Mouse (Mus musculus): ENCODE measurements around the gene Dlg4. TPM values are rescaled to one million over a fixed set of nuclear protein-coding genes. Genes with fewer than 3 reads are reported as not detected.

Gene Dlg4
- polyA plus RNA-seq (2014; fragmentation: Nextera tagmentation; extraction: Ambion mirVana) = 14.6 and 15.0 TPM in 2 replicates

DNA sequence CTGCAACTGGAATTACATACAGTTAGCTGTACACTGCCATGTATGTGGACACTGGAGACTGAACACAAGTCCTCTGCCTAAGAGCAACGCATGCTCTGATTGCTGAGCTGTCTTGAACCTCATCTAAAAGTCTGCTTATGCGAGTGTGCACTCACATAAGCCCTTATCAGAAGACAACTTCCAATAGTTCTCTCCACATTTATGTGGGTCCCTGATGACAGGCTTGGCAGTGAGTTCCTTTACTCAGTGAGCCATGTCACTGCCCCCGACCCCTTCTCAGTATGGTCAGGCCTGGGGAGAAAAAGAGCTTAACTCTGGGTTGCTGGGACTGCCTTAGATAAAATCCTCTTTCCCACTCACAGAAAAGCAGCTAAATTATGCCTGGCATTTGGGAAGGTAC lies at the start of gene Dlg4:
Dlg4 (plus strand) TSS at position 274 of the 400 bp plus-strand sequence.
- Histone ChIP-seq H3K9ac (ENCODE audit: low read length) (peak within 1 kb of the TSS; percentile 78; the same call in 1 of the 2 replicates), H3K27ac (ENCODE audit: low read depth, low read length) (no peak within 1 kb of the TSS), H3K27me3 (ENCODE audit: control insufficient read depth, insufficient read depth, low read length) (no peaks in the 10 kb centered on the region), H3K4me3 (ENCODE audit: low read depth, low read length) (peak within 1 kb of the TSS; percentile 67), H3K9me3 (ENCODE audit: control insufficient read depth, low read length) (no peaks in the 10 kb centered on the region), H3K4me1 (ENCODE audit: control insufficient read depth, insufficient read depth, low read length) (peaks cover 20% of the 10 kb centered on the region), H3K36me3 (ENCODE audit: control insufficient read depth, insufficient read depth, low read length) (peaks cover 7% of the 10 kb centered on the region), H3K4me2 (ENCODE audit: low read depth) (peak within 1 kb of the TSS; percentile 90)
- no peak for DNase-seq (ENCODE audit: low spot score)
- ATAC-seq (ENCODE audit: insufficient read depth, low FRiP score, low TSS enrichment) = no peak
- WGBS = 92% methylated on average over 3 of the region's 3 CpGs

GRCm38 (mm10) chr11:69968793-69969192 lies 47.9 kb upstream of the Dlg4 start:
- H3K4me2 ChIP-seq (ENCODE audit: low read depth) = no peak overlapping the region
- no peak overlapping the region for H3K9ac ChIP-seq (ENCODE audit: low read length)
- peaks cover 6% of the 10 kb centered on the region for H3K36me3 ChIP-seq (ENCODE audit: control insufficient read depth, insufficient read depth, low read length)
- H3K9me3 ChIP-seq (ENCODE audit: control insufficient read depth, low read length) = no peaks in the 10 kb centered on the region
- H3K4me3 ChIP-seq (ENCODE audit: low read depth, low read length) = no peak overlapping the region
- 90% methylated on average over 4 of the region's 4 CpGs for WGBS
- ATAC-seq (ENCODE audit: insufficient read depth, low FRiP score, low TSS enrichment) (no peak), DNase-seq (ENCODE audit: low spot score) (no peak)
- H3K4me1 ChIP-seq (ENCODE audit: control insufficient read depth, insufficient read depth, low read length) = peaks cover 3% of the 10 kb centered on the region; the same call in 1 of the 2 replicates
- peaks cover 41% of the 10 kb centered on the region for H3K27me3 ChIP-seq (ENCODE audit: control insufficient read depth, insufficient read depth, low read length)
- H3K27ac ChIP-seq (ENCODE audit: low read depth, low read length) = no peak overlapping the region

GRCm38 (mm10) chr11:69970222-69970621 lies 46.5 kb upstream of the Dlg4 start:
- 88% methylated on average over 6 of the region's 6 CpGs for WGBS
- ATAC-seq (ENCODE audit: insufficient read depth, low FRiP score, low TSS enrichment) (no peak), DNase-seq (ENCODE audit: low spot score) (no peak)
- Histone ChIP-seq H3K9ac (ENCODE audit: low read length) (no peak overlapping the region), H3K4me3 (ENCODE audit: low read depth, low read length) (no peak overlapping the region), H3K27me3 (ENCODE audit: control insufficient read depth, insufficient read depth, low read length) (peaks cover 26% of the 10 kb centered on the region), H3K4me1 (ENCODE audit: control insufficient read depth, insufficient read depth, low read length) (peaks cover 3% of the 10 kb centered on the region; the same call in 1 of the 2 replicates), H3K9me3 (ENCODE audit: control insufficient read depth, low read length) (no peaks in the 10 kb centered on the region), H3K36me3 (ENCODE audit: control insufficient read depth, insufficient read depth, low read length) (peaks cover 13% of the 10 kb centered on the region), H3K27ac (ENCODE audit: low read depth, low read length) (no peak overlapping the region), H3K4me2 (ENCODE audit: low read depth) (no peak overlapping the region)

GRCm38 (mm10) chr11:69970775-69971174 lies 46.0 kb upstream of the Dlg4 start:
- H3K4me3 ChIP-seq (ENCODE audit: low read depth, low read length) = no peak overlapping the region
- no peak for ATAC-seq (ENCODE audit: insufficient read depth, low FRiP score, low TSS enrichment)

DNA sequence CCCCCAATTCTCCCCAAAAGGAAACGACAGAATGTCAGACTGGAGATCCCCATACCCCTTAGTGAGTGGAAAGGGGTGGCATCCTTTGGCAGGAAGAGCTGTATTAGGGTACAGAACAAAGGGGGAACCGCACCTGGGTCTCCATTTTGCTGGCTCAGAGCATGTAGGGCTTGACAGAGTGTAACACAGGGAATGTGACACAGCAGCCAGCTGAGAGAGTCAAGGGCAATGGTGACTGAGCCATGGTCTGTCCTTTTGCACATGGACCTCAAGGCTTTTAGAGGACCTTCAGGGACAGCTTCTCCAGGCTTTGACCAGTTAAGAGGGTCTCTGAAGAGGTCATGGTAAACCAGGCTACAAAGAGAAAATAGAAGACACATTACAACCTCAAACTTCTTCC lies 41.8 kb upstream of the Dlg4 start:
- Histone ChIP-seq H3K27ac (ENCODE audit: low read depth, low read length) (no peak overlapping the region), H3K9ac (ENCODE audit: low read length) (no peak overlapping the region), H3K9me3 (ENCODE audit: control insufficient read depth, low read length) (no peaks in the 10 kb centered on the region), H3K4me2 (ENCODE audit: low read depth) (no peak overlapping the region), H3K4me1 (ENCODE audit: control insufficient read depth, insufficient read depth, low read length) (no peaks in the 10 kb centered on the region), H3K27me3 (ENCODE audit: control insufficient read depth, insufficient read depth, low read length) (no peaks in the 10 kb centered on the region), H3K4me3 (ENCODE audit: low read depth, low read length) (no peak overlapping the region), H3K36me3 (ENCODE audit: control insufficient read depth, insufficient read depth, low read length) (peaks cover 14% of the 10 kb centered on the region)
- DNase-seq (ENCODE audit: low spot score) = no peak
- no peak for ATAC-seq (ENCODE audit: insufficient read depth, low FRiP score, low TSS enrichment)
- WGBS = 93% methylated on average over 2 of the region's 2 CpGs

More at GRCm38 (mm10) chr11:69970775-69971174, 46.0 kb upstream of the Dlg4 start:
- no peak overlapping the region for H3K27ac ChIP-seq (ENCODE audit: low read depth, low read length)
- H3K9me3 ChIP-seq (ENCODE audit: control insufficient read depth, low read length) = no peaks in the 10 kb centered on the region
- H3K27me3 ChIP-seq (ENCODE audit: control insufficient read depth, insufficient read depth, low read length) = peaks cover 21% of the 10 kb centered on the region
- H3K9ac ChIP-seq (ENCODE audit: low read length) = no peak overlapping the region
- whole genome bisulfite sequencing = 93% methylated on average over 3 of the region's 3 CpGs
- peaks cover 16% of the 10 kb centered on the region for H3K36me3 ChIP-seq (ENCODE audit: control insufficient read depth, insufficient read depth, low read length)
- peaks cover 3% of the 10 kb centered on the region; the same call in 1 of the 2 replicates for H3K4me1 ChIP-seq (ENCODE audit: control insufficient read depth, insufficient read depth, low read length)
- DNase-seq (ENCODE audit: low spot score) = no peak
- no peak overlapping the region for H3K4me2 ChIP-seq (ENCODE audit: low read depth)

DNA sequence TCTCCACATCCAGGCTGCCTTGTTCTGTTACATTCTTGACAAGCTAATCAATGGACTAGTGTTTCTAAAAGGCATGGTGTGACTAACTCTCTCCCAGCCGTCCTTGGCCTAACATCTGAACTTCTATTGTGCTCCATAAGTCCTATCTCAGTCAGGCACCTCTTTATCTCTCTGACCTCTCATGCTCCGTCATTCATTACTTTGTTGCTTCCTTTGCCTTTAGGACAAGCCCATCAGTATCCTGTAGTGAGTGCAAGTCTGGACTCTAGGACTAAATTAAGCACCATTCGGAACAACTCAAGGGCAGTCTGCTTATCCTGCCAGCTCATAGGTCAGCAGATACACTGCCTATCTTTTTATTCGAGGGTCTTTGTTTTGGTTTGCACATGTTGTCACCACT lies 40.5 kb upstream of the Dlg4 start:
- no peaks in the 10 kb centered on the region for H3K4me1 ChIP-seq (ENCODE audit: control insufficient read depth, insufficient read depth, low read length)
- H3K9me3 ChIP-seq (ENCODE audit: control insufficient read depth, low read length) = no peaks in the 10 kb centered on the region
- H3K4me2 ChIP-seq (ENCODE audit: low read depth) = no peak overlapping the region
- no peak overlapping the region for H3K9ac ChIP-seq (ENCODE audit: low read length)
- peaks cover 14% of the 10 kb centered on the region for H3K36me3 ChIP-seq (ENCODE audit: control insufficient read depth, insufficient read depth, low read length)
- no peak for ATAC-seq (ENCODE audit: insufficient read depth, low FRiP score, low TSS enrichment)
- DNase-seq (ENCODE audit: low spot score) = no peak
- H3K4me3 ChIP-seq (ENCODE audit: low read depth, low read length) = no peak overlapping the region
- H3K27ac ChIP-seq (ENCODE audit: low read depth, low read length) = no peak overlapping the region
- WGBS = 86% methylated on average over 4 of the region's 4 CpGs
- H3K27me3 ChIP-seq (ENCODE audit: control insufficient read depth, insufficient read depth, low read length) = no peaks in the 10 kb centered on the region

GRCm38 (mm10) chr11:69979827-69980195 lies 36.9 kb upstream of the Dlg4 start:
- ATAC-seq (ENCODE audit: insufficient read depth, low FRiP score, low TSS enrichment) (no peak), DNase-seq (ENCODE audit: low spot score) (no peak)
- no peaks in the 10 kb centered on the region for H3K9me3 ChIP-seq (ENCODE audit: control insufficient read depth, low read length)
- H3K36me3 ChIP-seq (ENCODE audit: control insufficient read depth, insufficient read depth, low read length) = peaks cover 11% of the 10 kb centered on the region
- peak overlapping the region; percentile 90 for H3K9ac ChIP-seq (ENCODE audit: low read length)
- peak overlapping the region; percentile 84 for H3K4me2 ChIP-seq (ENCODE audit: low read depth)
- WGBS = 4% methylated on average over 16 of the region's 16 CpGs
- H3K27me3 ChIP-seq (ENCODE audit: control insufficient read depth, insufficient read depth, low read length) = no peaks in the 10 kb centered on the region
- H3K4me1 ChIP-seq (ENCODE audit: control insufficient read depth, insufficient read depth, low read length) = peaks cover 8% of the 10 kb centered on the region
- H3K4me3 ChIP-seq (ENCODE audit: low read depth, low read length) = peak overlapping the region; percentile 86
- peak overlapping the region; percentile 97 for H3K27ac ChIP-seq (ENCODE audit: low read depth, low read length)

DNA sequence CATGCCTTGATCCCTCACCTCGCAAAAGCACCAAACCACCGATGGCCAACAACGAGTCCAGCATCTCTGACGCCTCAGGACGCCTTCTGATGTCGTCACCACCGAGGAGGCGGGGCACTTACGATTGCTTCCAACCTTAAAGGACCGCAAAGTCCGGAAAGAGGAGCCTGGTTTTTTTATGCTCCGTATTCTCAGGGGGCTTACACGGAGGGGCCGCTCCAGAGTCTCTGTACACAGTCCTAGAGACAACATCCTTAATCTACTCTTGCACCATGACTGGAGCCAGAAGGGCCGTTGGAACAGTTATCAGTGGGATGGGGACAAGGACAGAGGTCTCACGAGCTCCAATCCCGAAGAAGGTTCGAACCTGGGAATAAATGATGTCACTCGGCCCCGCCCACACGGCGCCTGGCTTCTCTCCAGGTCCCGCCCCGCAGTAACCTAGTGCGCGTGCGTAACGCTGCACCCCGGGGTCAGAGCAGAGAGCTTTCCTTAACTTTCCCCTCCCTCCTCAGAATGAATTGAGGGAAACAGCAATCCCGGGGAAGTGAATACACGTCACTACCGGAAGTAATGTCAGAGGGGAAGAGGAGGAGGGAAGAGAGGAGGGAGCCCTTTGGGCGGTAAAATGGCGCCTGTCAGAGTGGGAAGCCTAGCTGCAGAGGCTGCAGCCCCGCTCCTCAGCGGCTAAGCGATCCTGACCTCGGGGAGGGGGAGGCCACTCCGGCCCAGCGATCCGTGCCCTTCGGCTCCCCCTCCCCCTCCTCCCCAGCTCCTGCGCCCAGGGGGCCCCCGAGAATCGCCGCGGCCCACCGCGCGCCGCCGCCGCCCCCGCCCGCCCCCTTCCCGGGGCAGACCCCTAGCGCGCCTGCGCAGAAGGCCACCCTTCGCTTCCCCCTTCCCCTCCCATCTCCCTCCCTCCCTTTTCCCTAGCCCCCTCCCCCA lies 36.3 kb upstream of the Dlg4 start:
- Histone ChIP-seq H3K9ac (ENCODE audit: low read length) (peak overlapping the region; percentile 90), H3K4me1 (ENCODE audit: control insufficient read depth, insufficient read depth, low read length) (peaks cover 8% of the 10 kb centered on the region), H3K27ac (ENCODE audit: low read depth, low read length) (peak overlapping the region; percentile 97), H3K4me3 (ENCODE audit: low read depth, low read length) (peak overlapping the region; percentile 86), H3K27me3 (ENCODE audit: control insufficient read depth, insufficient read depth, low read length) (no peaks in the 10 kb centered on the region), H3K9me3 (ENCODE audit: control insufficient read depth, low read length) (no peaks in the 10 kb centered on the region), H3K4me2 (ENCODE audit: low read depth) (peak overlapping the region; percentile 84), H3K36me3 (ENCODE audit: control insufficient read depth, insufficient read depth, low read length) (peaks cover 13% of the 10 kb centered on the region)
- ATAC-seq (ENCODE audit: insufficient read depth, low FRiP score, low TSS enrichment) (peak; percentile 87), DNase-seq (ENCODE audit: low spot score) (peak; percentile 99)
- under 1% methylated on average over 51 of the region's 60 CpGs for WGBS

Measured in neural tube, embryonic 11.5 days (tissue).